Mouse (Mus musculus): Measurements from ENCODE around the gene Rnase4.

GRCm38 (mm10) chr14:51085911-51086310 is 5.0 kb upstream of the Rnase4 start:
- no peak for TF ChIP-seq CTCF (IDR thresholded peaks at IDR 0.05; ENCODE audit: control insufficient read depth, insufficient read depth, insufficient replicate concordance, low read depth, low read length)
- TF ChIP-seq POLR2A (IDR thresholded peaks at IDR 0.05; ENCODE audit: control insufficient read depth, low read depth, low read length): no peak
